Mouse (Mus musculus) ES-E14 (cell line): ENCODE data around the gene Psmd14.

Experiments
- CHD2 ChIP-seq: IDR thresholded peaks from 2 replicates; pipeline ENCODE4 v1.6.1; 2014; ENCODE audit warnings: mild to moderate bottlenecking, low read depth, low read length, inconsistent platforms
- ZC3H11A ChIP-seq: IDR thresholded peaks from 2 replicates; pipeline ENCODE4 v1.6.1; 2012; ENCODE audit warnings: low read depth, mild to moderate bottlenecking, inconsistent platforms, low read length, borderline replicate concordance

DNA sequence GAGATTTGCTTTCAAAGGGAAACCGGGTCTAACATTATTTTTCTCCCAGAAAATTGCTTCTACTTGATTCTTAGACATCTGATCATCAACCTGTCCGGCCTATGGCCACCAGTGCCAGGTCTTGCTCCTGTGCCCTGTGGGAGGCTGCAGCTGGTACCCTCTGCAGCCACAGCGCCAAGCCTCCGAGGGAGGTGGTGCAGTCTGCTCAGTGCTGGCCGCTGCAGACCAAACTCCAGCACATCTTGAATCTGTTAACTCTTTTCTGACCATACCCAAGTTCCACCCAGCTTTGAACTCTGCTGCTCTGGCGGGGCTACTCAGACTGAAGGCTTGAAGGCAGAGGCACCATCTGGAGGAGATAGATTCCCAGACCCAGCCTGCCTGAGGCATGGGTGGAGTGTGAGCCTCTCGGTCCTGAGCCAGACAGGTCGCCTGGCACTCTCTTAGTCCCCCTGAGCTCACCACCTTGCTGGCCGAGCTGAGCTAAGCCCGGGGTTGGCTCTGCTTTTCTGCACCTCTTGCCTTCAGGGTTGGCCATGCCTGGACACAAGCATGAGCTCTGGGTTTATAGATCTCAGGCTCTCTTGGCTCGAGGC is 91.3 kb downstream of the Psmd14 start, which contains the start of gene Tbr1:
- TF ChIP-seq ZC3H11A = no peak
- no peak for TF ChIP-seq CHD2
